Mouse (Mus musculus) gastrocnemius, postnatal 36 days (tissue): ENCODE results near the gene Peg3. TPM values are rescaled to one million over a fixed set of nuclear protein-coding genes. Genes with fewer than 3 reads are reported as not detected.

Source experiments
- DNase-seq, 2 experiments: peaks; one replicate each; pipeline ENCODE4 v3.0.0; 2022
- intact Hi-C: fragments of 180-260 bp; cut with DNase I; formaldehyde crosslinking; loops from one replicate; pipeline ENCODE4 v1.15.1; 2025
- total RNA-seq, 2 experiments: library from RNA; stranded (reverse); gene quantifications; 2 replicates each; pipeline ENCODE4 v1.2.3; 2021

Peg3 gene
- total RNA-seq, 2 experiments from 2014 or later: 9.0 to 11.3 TPM

DNA sequence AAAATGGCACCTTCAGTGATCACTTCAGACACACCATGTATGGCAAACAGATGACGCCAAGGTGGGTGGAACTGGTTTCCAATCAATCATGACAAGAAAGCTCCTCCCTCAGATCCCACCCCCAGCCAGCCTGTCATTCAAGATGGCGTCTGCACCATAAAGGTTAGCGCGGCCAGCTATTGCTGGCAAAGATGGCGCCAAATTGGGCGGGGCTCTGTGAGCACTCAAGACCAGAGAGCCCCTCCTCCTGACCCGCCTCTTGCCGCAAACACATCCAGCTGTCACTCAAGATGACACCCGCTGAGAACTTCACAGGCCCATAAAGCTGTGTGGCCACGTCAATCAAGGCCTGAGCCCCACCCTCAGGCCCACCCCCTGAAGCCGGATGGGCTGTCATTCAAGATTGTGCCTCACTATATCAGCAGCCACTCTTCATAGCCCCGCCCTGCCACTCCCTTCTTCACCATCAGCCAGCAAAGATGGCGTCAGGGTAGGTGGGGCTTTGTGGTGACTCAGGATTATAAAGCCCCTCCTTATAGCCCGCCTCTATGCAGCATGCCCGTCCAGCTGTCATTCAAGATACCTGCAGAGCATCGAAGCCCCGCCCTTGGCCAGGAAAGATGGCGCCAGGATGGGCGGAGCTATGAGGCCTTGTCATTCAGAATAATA lies 1.8 kb downstream of the Peg3 start:
- DNase-seq: peak; percentile 82 to 83
- intact Hi-C loops: loop anchor here (10.0 kb wide), 2 partner anchors 294 to 374 kb away; partner anchors contain the start of gene Olfr1344

- intact Hi-C loops: loop anchor here (10.0 kb wide), 2 partner anchors 293 to 373 kb away; partner anchors contain the start of gene Olfr1344
- peak; percentile 73 to 75 for DNase-seq
These were observed 2.7 kb downstream of the Peg3 start for GRCm38 (mm10) chr7:6727351-6728121.

DNA sequence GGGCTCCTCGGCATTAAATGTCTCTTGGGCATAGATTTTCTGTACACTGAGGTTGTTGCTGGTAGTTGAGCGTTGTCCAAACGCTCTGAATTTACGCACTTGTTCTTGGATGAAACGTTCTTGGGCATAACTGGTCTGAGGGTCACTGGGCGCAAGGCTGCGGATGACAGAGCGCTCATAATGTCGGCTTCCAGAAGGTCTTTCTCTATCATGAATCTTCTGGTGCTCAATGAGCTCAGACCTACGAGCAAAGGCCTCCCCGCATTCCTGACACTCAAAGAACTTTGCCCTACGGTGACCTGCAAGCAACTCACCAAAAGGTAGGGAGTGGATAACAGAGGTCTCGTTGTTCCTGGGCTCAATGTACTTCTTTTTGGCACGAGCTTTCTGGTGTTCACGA lies 20.8 kb downstream of the Peg3 start:
- intact Hi-C loops: no loop called here
- no peak for DNase-seq

DNA sequence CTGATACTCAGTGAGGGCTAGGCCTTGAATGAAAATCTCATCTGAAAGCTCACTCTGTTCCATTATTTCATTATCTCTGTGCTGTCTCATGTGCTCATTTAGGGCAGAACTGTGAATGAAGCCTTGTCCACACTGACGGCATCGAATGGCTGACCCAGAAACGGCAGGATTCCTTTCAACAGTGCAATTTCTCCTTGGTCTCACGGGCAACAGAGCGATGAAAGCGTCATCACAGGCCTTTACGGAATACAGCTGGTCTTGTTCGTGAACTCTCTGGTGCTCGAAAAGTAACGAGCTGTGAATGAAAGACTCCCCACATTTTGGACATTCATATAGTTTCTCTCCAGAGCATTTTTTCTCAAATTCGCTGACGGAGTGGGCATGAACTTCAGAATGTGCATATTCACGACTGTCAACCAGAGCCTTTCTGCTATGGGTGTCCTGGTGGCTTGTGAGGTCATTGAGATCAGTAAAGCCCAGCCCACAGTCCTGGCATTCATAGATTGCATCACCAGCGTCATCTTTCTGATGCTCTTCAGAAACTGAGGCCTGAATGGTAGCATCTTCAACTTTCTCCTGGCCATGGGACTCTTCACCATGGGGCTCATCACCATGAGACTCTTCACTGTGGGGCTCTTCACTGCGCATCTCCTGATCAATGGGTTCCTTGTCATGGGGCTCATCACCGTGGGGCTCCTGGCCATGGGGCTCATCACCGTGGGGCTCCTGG lies 21.6 kb downstream of the Peg3 start:
- intact Hi-C loops: no loop called here
- DNase-seq: no peak

- intact Hi-C loops: no loop called here
- no peak for DNase-seq
These were observed 22.7 kb downstream of the Peg3 start for GRCm38 (mm10) chr7:6707416-6708015.

- intact Hi-C loops: loop anchor here (10.0 kb wide), 1 partner anchor 344 kb away; no protein-coding TSS in a partner anchor
- DNase-seq: no peak
These were observed 31.0 kb downstream of the Peg3 start for GRCm38 (mm10) chr7:6699230-6699629.

GRCm38 (mm10) chr7:6696241-6697045 lies 33.8 kb downstream of the Peg3 start, which contains the start of gene Zim1:
Gene Zim1 (minus strand): TSS chr7:6696450.
- intact Hi-C loops: loop anchor here (10.0 kb wide), 1 partner anchor 342 kb away; no protein-coding TSS in a partner anchor

DNA sequence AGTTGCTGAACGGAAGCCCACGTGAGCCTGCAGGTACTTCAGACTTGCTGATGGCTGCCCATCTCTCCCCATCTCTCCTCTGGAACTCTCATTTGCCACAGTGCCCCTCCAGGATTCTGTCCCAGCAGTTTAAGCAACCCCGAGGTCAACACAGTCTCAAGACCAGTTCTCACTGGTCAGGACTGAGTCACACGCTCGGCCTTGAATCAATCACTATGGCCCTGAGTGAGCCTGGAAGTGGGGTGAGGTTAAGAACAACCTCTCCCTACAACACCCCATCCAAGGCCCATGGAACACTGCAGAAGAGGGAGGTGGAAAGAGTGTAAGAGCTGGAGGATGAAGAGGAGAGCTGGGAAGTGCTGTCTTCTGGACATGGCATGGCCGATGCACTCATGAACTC lies 44.7 kb downstream of the Peg3 start:
- no peak for DNase-seq
- intact Hi-C loops: no loop called here

More at GRCm38 (mm10) chr7:6696241-6697045, 33.8 kb downstream of the Peg3 start, which contains the start of gene Zim1:
- peak; percentile 69 to 79 for DNase-seq

DNA sequence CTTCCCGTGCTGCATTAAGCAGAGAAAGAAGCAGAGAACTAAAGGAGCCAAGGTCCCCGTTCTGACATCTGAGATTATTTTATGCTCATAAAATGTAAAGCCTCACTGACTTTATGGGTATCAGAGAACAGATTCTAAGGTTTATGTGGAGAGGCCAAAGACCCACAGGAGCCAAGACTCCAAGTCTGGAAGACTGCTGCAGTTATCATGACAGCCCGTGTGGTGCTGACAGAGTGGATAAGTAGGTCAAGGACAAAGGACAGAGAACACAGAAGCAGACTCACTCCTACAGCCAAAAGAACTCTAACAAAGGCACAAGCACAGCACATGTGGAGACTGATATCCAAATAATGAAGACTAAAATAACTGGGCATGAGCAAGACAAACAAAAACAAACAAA lies 63.5 kb downstream of the Peg3 start:
- no peak for DNase-seq
- intact Hi-C loops: no loop called here

- intact Hi-C loops: loop anchor here (5.0 kb wide), 1 partner anchor 274 kb away; no protein-coding TSS in a partner anchor
- no peak for DNase-seq
These were observed 66.8 kb downstream of the Peg3 start for GRCm38 (mm10) chr7:6663430-6663829.

- intact Hi-C loops: loop anchor here (5.0 kb wide), 2 partner anchors 258 to 278 kb away; no protein-coding TSS in a partner anchor
These were observed 70.6 kb downstream of the Peg3 start for GRCm38 (mm10) chr7:6659605-6660004.

DNA sequence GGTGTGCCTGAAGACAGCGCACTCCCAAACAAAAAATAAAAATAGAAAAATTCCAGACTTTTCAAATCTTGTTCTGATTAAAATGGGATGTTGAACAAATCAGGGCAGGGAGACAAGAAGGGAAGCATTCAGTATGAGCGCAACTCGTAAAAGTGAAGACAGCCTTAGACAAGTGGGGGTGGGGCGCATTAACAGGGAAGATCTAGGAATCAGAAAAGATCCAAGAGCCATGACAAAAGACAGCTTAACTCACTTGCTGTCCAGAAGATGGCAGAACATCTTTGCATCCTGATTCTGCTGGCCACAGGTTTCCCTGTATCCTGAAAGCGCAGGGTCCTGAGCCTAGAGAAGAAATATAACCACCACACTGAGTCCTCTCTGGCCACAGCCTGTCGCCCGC lies 71.6 kb downstream of the Peg3 start:
- DNase-seq: no peak
- intact Hi-C loops: loop anchor here (5.0 kb wide), 1 partner anchor 259 kb away; no protein-coding TSS in a partner anchor

More at GRCm38 (mm10) chr7:6659605-6660004, 70.6 kb downstream of the Peg3 start:
- DNase-seq: no peak

Other genes with a start within 250 kb of the Peg3 start
- gene Olfr5, start 243.5 kb downstream of the Peg3 start, total RNA-seq: not detected
- not detected for gene Olfr1347, start 230.7 kb downstream of the Peg3 start, total RNA-seq
- not detected for gene Olfr1348, start 221.7 kb downstream of the Peg3 start, total RNA-seq
- gene Olfr1349, start 207.5 kb downstream of the Peg3 start, total RNA-seq: not detected
- not detected for gene Olfr1350, start 165.6 kb downstream of the Peg3 start, total RNA-seq
- 1 to 10 TPM; 4.5 to 5.5 TPM for gene Zim1, start 34.0 kb downstream of the Peg3 start, total RNA-seq
- under 1 TPM; 0.31 to 0.59 TPM for gene Usp29, start 147 bp upstream of the Peg3 start, total RNA-seq